Mouse (Mus musculus): ENCODE measurements around the gene Rexo5.

Rexo5 gene

DNA sequence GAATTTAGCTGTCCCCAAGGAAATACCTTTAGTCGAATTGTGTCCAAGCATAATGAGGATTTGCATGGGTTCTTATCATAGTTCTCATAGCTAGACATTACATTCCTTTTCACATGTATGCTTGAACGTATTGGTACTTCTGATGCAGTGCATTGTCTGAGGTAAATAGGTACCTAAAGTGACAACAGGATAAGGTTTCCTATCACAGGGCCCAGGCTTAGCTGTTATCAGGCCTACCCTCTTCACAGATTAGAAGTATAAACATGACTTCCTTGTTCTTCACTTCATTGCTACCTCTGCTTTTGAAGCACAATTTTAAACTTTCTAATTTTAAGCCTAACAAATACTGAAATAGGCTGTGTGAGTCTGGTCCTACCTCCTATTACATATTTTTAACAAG is 51.7 kb downstream of the Rexo5 start:
- no peak for DNase-seq

DNA sequence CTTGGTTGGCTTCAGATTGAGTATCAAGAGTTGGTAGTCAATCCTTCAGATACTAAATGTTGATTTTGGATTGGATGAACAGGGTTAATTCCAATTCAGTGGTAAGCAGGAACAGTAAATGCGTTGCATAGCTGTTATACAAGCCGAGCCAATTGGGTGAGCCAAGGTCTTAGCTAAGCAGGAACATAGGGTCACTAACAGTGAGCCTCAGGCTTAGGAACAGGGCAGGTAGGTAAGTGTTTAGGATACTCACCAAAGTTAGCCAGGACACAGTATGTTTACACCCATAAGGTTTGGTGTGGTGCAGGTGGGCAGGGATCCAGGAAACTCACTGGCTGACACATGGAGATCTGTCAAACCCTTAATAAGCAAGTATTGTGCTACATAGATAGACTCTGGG is 53.6 kb downstream of the Rexo5 start:
- no peak for DNase-seq

DNA sequence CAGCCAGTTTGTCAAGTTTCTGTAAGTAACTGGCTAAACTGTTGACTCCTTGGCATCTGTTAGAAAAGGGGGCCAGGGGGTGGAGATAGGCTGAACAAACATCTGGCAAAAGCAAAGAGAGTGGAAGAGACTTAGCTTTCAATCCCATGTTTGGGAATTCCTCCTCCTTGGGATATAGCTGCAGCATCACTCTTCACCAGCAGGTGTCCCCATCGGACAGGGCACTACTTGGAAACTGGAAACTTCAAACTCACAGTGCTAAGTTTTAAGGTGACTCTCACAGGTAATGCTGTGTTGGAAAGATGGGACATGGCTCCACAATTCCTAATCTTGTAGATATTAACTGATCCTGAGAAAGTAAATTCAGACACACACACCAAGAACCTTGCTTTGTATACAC is 55.3 kb downstream of the Rexo5 start:
- DNase-seq: peak in 1 of 2 experiments; percentile 38

DNA sequence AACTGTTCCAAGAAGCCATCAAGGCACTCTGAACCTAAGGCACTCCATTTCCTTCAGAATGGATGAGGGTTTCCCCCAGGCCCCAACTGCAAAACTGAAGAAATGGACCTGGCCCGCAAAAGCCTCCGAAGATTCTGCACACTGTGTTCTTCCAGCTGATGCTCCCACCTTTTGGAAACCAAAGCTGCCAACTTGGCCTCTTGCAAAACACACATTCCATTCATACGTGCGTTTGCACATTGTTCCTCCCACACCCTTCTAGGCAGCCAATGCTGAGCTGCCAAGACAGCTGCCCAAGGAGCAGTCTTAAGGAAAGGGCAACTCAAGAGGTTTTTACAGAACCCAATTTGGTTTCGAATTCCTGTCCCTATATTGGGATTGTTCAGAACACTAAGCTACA is 56.9 kb downstream of the Rexo5 start:
- no peak for DNase-seq

DNA sequence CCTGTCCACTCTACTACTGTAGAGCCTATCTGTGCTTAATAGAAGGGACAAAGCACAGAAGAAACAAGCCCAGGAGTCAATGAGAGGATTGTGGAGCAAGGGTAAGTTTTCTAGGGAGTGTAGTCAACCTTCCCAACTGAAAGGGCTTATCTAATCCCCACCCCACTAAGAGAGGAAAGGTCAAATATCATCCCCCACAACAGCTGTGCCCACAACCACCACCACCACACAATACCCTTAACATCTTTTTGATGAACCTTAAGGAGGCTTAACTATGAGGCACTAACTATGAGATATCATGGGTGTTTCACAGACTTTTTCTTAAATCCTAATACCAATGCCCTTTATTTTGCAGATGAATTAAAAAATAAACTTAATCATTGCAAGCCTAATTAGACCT is 58.7 kb downstream of the Rexo5 start:
- DNase-seq: no peak

DNA sequence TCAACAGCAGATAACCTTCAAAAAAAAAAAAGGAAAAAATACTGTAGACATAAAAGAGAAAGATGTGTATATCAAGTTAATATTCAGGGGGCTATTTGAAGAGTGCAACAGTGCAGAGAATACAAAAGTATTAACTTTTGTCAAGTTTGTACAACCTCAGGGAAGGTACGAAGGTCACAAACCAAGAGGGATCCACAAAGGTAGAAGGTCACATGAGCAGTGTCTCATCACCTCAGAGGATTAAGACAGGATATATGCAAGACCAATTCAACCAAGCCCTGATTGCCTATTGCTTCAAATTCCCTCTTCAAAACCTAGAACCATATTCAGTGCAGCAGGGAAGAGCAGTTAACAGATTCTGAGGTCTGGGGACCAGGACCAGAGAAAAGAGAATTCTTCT is 59.4 kb downstream of the Rexo5 start:
- no peak for DNase-seq

DNA sequence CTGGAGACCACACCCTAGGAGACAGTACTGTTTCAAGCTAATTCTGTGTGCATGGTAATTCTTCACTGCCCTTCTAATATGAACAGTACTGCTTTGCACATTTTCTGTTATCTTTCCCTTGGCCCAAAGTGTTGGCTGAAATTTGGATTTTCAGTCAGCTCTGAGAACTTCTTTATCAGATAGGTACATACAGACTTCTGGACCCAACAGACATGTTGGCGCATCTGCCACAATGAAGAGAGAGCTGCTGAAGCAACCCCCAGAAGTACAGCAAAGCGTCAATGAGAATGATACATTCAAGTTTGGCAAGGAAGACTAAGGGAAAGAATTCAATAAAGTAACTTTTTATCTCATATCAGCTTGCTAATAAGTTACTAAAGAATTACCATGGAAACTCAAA is 60.6 kb downstream of the Rexo5 start:
- no peak for DNase-seq

DNA sequence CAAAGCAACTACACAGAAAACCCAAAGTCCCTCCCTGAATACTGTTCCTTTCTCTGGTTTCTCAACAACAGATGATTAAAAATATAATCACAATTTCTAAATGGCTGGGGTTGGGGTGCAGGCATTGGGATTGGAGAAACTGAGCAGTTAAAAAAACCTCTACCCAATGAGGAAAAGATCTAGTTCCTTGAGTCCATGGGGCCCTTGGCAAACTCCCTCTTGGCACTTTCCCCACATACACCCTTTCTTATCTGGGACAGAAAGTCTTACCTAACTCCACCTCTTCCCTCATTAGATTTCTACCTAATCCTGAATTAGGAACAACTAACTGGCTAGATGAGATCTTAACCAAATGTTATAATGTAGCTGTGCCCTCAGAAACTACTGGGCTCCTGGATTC is 61.2 kb downstream of the Rexo5 start:
- no peak for DNase-seq

DNA sequence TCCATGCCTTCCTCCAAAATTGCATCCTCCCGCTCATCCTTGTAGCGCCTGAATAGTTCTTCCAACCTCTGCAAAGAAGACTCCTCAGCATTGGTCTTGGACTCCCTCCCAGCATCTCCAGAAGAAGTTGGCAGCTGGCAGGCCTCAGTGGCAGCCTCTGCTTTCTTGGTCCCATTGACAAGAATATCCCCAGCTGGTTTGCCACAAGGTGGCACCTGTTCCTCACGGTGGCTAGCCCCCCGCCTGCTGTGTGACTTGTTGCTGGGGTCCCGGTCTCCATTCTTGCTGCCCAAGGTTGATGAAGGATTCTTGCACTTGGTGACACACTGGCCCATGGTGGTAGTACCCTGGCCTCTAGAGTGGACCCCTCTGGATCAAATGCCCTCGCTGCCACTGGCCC is 65.7 kb downstream of the Rexo5 start:
- DNase-seq: no peak

DNA sequence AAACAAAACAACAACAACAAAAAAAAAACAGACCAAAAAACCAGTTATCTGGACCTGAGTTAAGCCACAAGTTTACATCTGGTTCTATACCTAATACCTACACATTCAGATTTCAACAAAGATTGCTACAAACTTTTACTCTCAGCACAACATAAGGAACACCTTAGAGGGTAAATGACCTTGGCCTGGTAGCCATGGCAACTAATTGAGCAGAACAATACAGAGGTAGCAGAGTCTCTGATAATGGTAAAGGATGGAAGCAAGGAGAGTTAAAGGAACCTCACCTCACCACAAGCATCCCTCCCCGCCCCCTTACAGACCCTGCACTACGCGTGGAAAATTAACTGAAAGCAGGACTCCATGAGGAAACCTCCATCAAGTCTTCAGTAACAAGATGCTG is 66.3 kb downstream of the Rexo5 start:
- DNase-seq: no peak

DNA sequence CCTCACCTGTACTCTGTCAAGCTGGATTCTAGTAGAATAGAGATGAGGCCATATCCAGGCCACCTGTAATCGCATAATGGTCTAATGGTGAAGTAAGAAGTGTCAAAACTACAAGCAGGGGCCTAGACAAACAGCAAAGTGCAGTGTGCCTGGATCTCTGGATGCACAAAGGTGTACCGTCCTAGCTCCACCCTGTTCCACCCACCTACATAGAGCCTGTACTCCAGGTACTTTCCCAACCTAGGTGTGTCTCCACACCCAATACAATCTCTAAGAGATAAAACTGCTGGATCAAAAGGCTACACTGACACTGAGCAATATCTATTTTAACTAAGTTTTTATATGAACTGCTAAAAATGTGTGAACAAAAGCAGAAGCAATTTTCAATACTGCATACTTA is 66.7 kb downstream of the Rexo5 start:
- DNase-seq: no peak

DNA sequence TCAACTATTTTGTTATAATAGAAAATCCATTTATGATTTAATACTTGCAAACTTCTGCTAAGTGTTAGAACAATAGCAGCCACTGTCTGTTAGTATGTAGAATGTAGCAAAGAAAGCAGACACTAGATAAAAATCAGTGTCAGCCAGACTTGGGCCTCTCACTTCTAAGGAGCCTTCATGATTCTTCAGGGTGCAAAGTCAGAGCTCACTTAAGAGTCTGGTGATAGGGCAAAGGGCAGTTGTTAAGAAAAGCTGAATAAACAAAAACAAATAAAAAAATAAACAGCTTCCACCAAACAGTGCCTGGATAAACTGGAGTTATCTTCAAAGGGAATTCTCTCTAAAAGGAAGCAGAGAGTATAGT is 67.1 kb downstream of the Rexo5 start:
- DNase-seq: no peak

DNA sequence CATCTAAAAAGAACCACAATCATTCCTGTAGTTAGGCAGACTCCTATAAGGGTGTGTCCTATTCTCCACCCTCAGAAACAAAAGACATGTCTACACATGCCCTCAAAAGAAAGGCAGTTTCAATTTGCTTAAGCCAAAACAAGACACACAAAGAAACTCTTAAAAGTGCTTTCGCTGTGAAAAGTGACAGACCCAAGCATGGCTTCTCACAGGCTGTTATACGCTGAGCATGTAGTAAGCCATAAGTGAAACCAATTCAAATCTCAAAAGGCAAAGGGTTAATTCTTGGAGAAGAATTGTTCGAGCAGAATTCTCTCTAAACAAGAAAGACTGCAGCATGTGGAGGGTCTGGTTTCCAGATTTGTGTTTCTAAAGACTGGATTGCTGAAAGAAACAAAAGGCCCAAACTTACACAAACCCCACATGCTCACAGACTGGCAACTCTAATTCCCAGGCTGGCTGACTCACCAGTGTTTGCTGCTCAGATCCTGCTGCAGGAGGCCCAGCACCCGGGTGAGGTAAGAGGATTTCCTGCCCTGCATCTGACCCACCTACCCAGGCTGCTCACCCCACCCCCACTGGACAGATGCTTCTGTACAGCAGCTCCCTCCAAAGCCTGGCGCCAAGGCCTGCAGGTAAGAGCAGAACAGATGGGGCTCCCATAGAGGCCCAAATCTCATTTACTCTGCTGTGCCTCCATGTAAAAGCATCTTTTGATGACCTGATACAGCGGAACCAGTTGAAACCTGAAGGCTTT is 67.7 kb downstream of the Rexo5 start:
- peak; percentile 9 to 14 for DNase-seq

DNA sequence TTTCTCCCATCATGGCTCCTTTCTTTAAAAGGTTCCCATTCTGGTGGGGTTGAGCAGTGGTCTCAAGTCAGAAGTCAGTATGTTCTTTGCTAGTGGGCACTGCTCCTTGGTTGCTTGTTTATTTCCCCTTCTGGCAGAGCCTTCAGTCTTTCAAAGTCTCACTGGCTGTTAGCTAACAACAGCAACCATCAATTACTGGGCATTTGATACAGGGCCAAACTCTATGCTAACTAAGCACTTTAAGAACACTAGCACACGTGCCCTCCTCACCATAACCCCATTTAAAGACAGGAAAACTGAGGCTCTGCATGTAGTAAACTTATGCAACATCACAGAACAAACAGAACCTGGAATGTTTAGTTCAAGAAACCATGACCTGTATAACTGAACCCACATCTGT is 68.4 kb downstream of the Rexo5 start:
- DNase-seq: no peak

DNA sequence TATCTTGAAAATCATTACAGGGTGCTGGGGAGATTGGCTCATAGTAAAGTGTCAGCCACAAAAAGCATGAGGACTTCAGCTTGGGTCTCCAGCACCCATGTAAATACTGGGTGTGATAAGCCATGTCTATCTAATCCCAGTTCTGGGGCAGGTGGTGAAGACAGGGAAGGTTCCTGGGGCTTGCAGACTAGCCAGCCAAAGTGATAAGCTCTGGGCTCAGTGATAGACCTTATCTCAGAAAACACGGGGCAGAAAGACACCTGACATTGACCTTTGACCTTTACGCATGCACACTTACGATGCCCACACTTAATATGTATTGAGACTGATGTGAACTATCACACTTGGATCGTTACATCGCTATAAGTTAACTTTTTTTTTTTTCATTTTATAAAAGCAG is 70.7 kb downstream of the Rexo5 start:
- DNase-seq: no peak

DNA sequence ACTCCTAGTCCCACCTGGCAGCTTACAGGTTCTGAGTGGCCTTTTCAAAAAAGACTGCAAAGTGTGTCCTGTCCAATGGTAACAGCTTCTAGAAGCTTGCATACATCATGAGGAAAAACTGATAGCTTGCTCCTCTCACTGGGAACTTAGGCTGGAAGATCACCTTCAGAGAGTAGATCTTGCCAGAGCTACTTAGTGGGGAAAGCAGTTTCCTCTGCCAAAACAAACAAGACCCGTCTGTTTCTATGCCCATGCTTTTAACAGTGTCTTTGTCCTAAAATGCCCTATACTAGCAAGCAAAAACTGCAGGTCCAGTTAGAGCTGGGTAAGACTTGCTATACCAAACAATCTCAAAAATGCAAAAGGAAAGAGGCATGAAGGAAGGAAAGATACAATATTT is 72.3 kb downstream of the Rexo5 start:
- no peak for DNase-seq

DNA sequence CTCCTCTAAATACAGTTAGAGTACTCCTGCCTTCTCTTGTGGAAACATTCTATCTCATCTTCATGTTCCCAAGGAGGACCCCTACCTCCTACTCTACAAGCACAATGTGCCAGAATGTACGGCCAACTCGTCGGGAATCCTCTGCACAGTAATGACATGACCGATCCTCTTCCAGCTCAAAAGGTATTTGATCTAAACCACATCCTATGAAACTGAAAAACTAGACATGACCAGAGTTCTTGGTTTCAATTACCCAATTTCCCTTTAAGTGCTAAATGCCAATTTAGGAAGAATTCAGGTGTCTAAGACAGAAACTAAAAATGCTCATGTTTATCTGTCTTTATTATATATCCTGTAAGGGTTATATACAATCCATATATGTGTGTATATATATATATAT is 78.4 kb downstream of the Rexo5 start:
- DNase-seq: no peak

DNA sequence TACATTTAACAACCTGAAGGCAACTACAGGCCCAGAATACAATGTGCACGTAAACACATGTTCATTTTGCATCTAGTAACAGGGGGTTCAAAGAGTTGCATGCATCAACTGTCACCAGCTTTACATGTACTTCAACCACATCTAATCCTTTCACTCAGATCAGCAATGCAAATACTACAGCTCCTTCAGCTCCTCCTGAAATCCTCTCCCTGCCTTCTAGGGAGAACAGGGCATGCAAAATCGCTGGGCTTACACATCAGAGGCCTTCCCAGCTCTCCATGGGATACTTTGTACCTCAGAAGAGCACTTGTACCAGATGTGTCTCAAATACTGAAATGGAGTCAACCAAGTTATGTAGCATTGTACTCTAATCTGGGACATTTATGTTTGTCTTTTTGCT is 79.2 kb downstream of the Rexo5 start:
- DNase-seq: no peak

DNA sequence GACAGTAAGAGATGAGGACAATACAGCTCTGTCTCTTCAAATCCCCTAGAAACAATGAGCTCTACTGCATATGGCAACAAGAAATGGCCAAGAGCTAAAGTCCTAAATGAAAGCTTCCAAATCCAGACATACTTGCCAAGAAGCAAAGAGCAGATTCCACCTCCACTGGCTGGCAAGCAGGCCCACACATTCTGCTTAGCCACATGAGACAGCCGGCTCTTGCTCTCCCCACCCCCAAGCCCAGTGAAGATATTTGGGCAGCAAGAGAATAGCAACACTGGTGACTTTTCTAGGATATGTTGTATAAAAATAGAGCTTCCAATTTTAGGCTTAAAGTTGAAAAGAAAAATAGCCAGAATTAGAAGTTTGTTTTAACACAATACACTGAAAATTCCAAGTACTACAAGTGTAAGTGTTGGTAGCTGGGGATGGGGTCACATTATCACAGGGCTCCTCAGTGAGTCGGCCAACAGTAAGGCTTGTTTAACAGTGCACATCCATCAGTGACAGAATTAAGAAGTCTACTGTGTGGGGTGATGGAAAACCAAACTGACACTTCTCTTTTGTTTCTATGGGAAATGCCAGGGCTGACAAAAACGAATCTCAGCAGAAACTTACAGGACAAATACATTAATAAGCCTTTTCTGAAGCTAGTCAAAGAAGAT is 82.1 kb downstream of the Rexo5 start:
- DNase-seq: no peak

DNA sequence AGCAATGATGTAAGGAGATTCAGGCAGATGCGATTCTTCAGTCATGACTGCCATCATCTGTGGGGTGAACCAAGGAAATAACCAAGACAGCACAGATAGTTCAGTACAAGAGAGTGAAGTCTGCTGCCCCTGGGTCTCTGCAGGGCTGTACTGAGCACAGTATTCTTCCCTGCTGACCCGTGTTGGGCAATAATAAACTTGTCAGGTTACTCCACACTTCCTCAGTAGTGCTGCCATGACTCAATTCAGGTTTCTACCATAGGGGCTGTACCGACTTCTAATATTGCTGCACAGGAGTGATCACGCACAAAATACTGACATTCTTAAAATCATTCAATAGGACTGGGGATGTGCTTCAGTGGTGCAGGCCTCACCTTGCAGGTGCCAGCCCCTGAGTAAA is 85.4 kb downstream of the Rexo5 start:
- DNase-seq: no peak

DNA sequence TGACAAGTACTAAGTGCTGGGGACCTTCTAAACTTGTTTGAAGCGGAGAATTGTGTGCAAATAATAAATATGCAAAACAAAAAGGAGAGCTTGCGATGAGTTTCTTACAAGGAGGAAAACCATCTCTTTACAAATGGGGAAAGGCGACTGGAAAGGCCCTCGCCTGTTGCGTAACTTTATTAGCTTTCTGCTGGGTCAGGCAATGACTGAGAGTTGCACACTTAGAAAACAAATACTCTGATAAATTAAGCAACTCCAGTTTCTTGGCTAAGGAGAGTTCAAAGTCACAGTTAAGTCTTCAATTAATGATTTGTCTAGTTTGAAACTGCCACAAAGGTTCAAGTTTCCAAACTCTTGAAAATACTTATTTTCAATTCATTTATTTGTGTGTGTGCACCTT is 86.5 kb downstream of the Rexo5 start:
- DNase-seq: no peak

DNA sequence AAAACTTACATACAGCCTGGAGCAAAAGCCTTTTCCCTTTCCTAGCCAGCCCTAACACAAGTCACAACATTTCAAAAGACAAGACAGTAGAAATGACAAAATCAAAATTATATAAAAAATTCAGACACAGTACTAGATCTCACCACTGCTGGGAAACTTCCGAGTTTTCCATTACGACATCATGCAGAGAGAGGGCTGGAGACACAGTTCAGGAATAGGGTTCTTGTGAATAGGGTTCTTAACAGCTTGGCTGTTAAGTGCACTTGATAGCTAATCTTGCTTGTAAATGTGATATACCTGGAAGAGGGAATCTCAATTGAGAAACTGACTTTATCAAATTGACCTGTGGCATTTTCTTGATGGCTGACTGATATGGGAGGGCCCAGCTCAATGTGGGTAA is 87.4 kb downstream of the Rexo5 start:
- no peak for DNase-seq

DNA sequence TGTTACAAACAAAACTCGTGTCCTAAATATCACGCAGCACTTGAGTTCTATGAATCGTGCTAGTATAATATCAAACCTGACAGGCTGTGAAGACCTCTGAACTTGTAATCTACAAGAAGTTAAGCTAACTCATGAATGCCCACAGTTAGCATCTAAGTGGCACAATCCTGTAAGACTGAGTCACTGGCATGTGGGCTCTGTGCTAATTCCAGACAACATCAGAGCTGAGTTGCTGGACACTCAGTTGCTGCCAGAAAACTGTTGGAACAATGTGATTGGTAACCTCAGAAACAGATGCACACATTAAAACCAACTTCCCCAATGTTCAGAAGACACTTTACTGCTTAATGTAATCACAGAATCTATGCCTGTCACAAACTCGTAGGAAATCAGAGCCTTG is 94.1 kb downstream of the Rexo5 start:
- no peak for DNase-seq

DNA sequence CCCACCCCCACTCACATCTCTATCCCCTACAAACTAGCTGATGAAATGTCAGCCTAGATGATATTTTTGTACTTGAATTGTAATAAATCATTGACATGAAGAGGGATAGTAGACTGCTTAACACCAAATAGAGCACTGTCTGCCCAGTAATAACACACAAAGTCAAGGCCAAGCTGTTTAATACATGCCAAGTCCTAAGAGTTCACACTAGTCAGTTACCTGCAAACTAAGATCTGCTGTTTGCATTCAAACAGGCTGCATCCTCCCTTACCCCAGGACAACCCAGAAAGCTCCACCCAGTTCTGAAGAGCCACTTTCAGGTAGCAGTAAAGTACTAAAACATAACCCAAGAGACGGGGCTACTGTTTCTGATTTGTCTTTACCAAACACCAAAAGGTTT is 98.4 kb downstream of the Rexo5 start:
- no peak for DNase-seq

DNA sequence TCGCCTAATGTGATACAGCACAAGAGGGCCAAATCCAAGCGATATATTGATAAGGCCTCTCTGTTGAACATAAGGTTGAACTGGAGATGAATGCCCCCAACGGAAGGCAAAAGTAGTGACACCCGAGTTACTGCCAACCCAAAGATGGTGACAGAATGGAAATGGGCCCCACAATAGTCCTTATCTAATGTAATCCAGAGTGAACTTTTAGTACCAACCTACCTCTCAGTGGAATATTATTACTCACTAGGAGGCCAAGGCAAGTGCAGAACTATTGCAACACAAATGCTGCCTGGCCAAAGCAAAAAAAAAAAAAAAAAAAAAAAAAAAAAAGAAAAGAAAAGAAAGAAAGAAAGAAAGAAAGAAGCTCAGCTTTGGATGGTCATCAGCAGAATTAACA is 98.9 kb downstream of the Rexo5 start:
- no peak for DNase-seq

Measured in spleen, adult 18-20 months (tissue).